Mouse (Mus musculus) left cerebral cortex, adult 18-20 months (tissue): Measurements from ENCODE around the gene Xpo4. TPM values are rescaled to one million over a fixed set of nuclear protein-coding genes. Genes with fewer than 3 reads are reported as not detected.
"Not testable (repeated sequence)": the region's sequence is repeated elsewhere in the genome, so short reads cannot be mapped to it uniquely, and the experiment has no call there.

Experiments used
- DNase-seq, 2 experiments: peaks; one replicate each; pipeline ENCODE4 v3.0.0; 2021 to 2022; ENCODE audit warnings: low spot score in 2 of 2, mixed read lengths in 1 of 2
- total RNA-seq, 2 experiments: library from RNA; stranded (reverse); gene quantifications; 2 replicates each; pipeline ENCODE4 v1.2.3; 2021

The Xpo4 gene
- total RNA-seq, 2 experiments from 2014 or later, result 12.3 to 12.8 TPM

- no peak for DNase-seq
These were observed 17.5 kb upstream of the Xpo4 start for GRCm38 (mm10) chr14:57682751-57683150.

- peak; percentile 81 to 87 for DNase-seq
These were observed 14.8 kb upstream of the Xpo4 start for GRCm38 (mm10) chr14:57679958-57680535.

GRCm38 (mm10) chr14:57679523-57679922, 14.3 kb upstream of the Xpo4 start:
- no peak for DNase-seq

GRCm38 (mm10) chr14:57675481-57675880, 10.3 kb upstream of the Xpo4 start:
- no peak for DNase-seq

GRCm38 (mm10) chr14:57665628-57665950, 359 bp upstream of the Xpo4 start:
- no peak for DNase-seq

GRCm38 (mm10) chr14:57664311-57664821, 864 bp downstream of the Xpo4 start:
- no peak for DNase-seq

GRCm38 (mm10) chr14:57663630-57664029, 1.6 kb downstream of the Xpo4 start:
- no peak for DNase-seq

- DNase-seq, result no peak
These were observed 6.9 kb downstream of the Xpo4 start for GRCm38 (mm10) chr14:57658301-57658700.

- no peak for DNase-seq
These were observed 7.7 kb downstream of the Xpo4 start for GRCm38 (mm10) chr14:57657500-57657899.

- not testable (repeated sequence) for DNase-seq
These were observed 8.7 kb downstream of the Xpo4 start for GRCm38 (mm10) chr14:57656519-57656918.

- no peak for DNase-seq
These were observed 15.7 kb downstream of the Xpo4 start for GRCm38 (mm10) chr14:57649501-57649900.

GRCm38 (mm10) chr14:57646155-57646554, 19.1 kb downstream of the Xpo4 start:
- no peak for DNase-seq

- no peak for DNase-seq
These were observed 26.1 kb downstream of the Xpo4 start for GRCm38 (mm10) chr14:57639153-57639552.

- DNase-seq, result no peak
These were observed 31.1 kb downstream of the Xpo4 start for GRCm38 (mm10) chr14:57634141-57634540.

GRCm38 (mm10) chr14:57629595-57629994, 35.6 kb downstream of the Xpo4 start:
- no peak for DNase-seq

GRCm38 (mm10) chr14:57622934-57623333, 42.3 kb downstream of the Xpo4 start:
- DNase-seq, result no peak

GRCm38 (mm10) chr14:57621699-57622098, 43.5 kb downstream of the Xpo4 start:
- no peak for DNase-seq

- DNase-seq, result no peak
These were observed 44.5 kb downstream of the Xpo4 start for GRCm38 (mm10) chr14:57620598-57621236.

GRCm38 (mm10) chr14:57619487-57619886, 45.7 kb downstream of the Xpo4 start:
- peak in 1 of 2 experiments; percentile 35 for DNase-seq

- no peak for DNase-seq
These were observed 47.6 kb downstream of the Xpo4 start for GRCm38 (mm10) chr14:57617675-57618074.

GRCm38 (mm10) chr14:57616339-57616965, 48.8 kb downstream of the Xpo4 start:
- DNase-seq, result no peak

- DNase-seq, result peak in 1 of 2 experiments; percentile 10
These were observed 49.4 kb downstream of the Xpo4 start for GRCm38 (mm10) chr14:57615828-57616227.
